Mouse (Mus musculus) layer of hippocampus, adult 8-10 months (tissue): Measurements from ENCODE around the gene Tab3. TPM values are rescaled to one million over a fixed set of nuclear protein-coding genes. Genes with fewer than 3 reads are reported as not detected.

Experiments
- DNase-seq, 2 experiments: peaks; one replicate each; pipeline ENCODE4 v3.0.0; 2022; ENCODE audit warnings: low spot score in 2 of 2
- microRNA-seq, 2 experiments: library from miRNA; unstranded; fragments of <30 nt; microRNA quantifications; one replicate each; pipeline ENCODE4 v1.2.0; 2022
- total RNA-seq, 4 experiments: library from RNA; stranded (reverse); gene quantifications; 2 replicates each; pipeline ENCODE4 v1.2.4; 2022

The Tab3 gene
- 10 to 100 TPM; 17.1 to 20.9 (median 19.2) TPM for total RNA-seq

GRCm38 (mm10) chrX:85573532-85574181, at the start of gene Tab3:
TSS of gene Tab3 (plus strand) at chrX:85574022.
- peak; percentile 91 to 92 for DNase-seq

DNA sequence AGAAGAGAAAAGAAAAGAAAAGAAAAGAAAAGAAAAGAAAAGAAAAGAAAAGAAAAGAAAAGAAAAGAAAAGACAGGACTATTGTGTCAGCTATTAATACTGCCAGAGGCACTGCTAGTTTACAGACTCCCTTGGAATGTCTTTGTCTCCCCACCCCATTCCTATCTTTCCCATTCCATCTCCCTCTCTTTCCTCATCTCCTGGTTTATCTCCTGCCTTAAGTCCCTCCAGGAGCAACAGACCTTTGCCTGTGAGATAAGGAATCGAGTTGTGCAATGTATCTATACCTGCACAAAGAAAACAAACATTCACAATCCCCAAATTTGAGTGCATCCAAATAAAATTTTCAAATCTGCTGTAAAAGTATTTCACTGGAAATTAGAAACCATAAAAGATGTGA, 48.3 kb upstream of the Tab3 start:
- no peak for DNase-seq

- DNase-seq, result no peak
These were observed 47.4 kb upstream of the Tab3 start for GRCm38 (mm10) chrX:85526263-85527019.

DNA sequence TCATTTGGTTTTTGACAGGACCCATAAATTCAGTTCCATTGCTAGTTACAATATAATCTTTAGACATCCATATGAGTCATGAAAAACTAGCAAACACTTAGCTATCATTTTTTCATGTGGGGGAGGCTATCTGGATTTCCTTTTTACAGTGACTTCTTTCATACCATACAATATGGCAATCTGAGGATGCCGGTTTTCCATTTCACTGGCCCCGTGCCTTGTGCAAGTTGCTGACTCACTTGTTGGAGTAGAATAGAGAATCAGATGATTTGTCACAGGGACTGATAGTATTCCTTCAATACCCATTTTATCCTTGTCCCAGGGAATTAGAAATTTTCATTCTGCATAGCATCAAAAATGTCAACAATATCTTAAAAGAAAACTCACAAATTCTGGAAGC, 14.9 kb upstream of the Tab3 start:
- DNase-seq, result no peak

DNA sequence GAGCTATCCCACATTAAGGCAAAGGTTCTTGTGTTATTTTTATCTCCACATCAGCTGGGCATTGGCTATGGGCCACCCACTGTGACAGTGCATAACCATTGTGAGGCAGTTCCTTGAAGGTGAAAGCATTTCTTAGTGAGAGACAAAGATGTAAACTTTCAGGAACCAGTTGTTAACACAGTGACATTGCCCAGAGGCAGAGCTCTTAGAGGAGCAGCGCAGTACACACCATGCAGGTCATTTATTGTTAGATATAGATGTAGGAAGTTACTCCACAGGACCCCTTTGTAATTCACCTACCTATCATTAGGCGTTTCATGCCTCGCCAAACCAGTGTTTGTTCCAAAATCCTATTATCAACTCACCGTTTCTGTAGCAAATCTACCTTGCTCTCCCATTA, 7.6 kb upstream of the Tab3 start:
- DNase-seq, result no peak

- DNase-seq, result no peak
These were observed 340 bp downstream of the Tab3 start for GRCm38 (mm10) chrX:85574182-85574541.

GRCm38 (mm10) chrX:85576310-85576709, 2.5 kb downstream of the Tab3 start:
- DNase-seq, result no peak

DNA sequence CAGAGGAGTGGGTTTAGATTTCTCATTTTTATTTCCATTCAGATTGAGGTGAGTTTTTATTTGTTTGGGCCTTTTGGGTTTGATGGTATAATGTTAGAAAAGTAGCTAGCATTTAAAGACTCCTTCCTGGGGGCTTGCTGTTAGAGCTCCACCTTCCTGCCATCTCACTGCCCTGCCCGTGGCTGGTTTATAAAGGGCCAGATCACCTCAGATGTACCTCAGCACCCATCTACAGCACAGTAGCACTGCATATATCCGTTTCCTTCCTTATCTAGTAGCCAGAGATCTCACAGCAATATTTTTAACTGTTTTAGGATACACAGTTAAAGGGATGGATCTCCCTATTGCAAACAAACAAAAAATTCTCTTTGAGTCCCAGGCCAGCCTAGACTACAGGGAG, 6.9 kb downstream of the Tab3 start:
- DNase-seq, result no peak

- DNase-seq, result no peak
These were observed 8.7 kb downstream of the Tab3 start for GRCm38 (mm10) chrX:85582517-85582916.

DNA sequence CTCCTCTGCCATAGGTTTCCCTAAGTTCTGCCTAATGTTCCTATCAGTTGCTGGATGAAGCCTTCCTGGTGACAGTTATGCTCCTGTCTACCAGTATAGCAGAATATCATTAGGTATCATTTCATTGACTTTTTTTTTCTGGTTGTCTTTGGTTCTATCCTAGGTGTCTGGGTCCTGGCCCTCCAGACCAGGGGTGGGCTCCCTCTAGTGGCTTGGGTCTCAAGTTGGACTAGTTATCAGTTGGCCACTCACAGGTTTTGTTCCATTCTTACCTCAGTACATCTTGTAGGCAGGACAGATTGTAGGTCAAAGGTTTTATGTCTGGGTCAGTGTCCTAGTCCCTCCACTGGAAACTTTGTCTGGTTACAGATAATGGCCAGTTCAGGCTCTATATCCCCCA, 11.8 kb downstream of the Tab3 start:
- no peak for DNase-seq

GRCm38 (mm10) chrX:85614701-85615100, 40.9 kb downstream of the Tab3 start:
- DNase-seq, result no peak

GRCm38 (mm10) chrX:85646204-85646777, 72.5 kb downstream of the Tab3 start:
- DNase-seq, result peak in 1 of 2 experiments; percentile 3

DNA sequence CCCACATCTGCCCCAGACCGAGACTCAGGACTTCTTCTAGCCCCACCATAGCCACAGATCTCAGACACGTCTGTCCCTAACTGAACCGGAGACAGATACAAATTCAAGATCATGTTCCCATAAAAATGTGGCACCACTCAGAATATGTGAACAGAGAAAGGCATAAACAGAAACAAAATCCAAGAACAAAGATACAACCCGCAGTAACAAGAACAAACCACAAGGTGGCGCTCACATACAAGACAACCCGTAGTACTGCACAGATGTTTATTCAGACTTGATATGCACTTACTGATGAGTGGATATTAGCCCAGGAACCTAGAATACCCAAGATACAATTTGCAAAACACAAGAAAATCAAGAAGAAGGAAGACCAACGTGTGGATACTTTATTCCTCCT, 103.0 kb downstream of the Tab3 start:
- peak; percentile 23 to 48 for DNase-seq

DNA sequence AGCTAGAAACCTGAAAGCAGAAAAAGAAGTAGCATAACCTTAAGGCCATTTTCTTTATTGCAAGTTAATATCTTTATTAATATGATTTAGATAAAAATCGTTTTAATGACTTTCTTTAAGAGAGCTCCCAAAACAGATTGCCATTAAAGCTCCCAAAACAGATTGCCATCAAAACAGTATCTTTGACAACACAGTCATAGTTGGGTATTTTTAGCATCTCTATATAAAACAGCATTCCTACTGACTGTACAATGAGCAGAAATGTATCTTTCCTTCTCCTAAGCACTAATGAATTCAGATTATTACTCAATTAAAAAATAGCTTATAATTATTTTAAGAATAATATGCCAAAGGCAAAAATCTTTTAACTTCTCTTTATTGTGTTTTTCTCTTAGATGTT, 108.3 kb downstream of the Tab3 start:
- DNase-seq, result no peak

DNA sequence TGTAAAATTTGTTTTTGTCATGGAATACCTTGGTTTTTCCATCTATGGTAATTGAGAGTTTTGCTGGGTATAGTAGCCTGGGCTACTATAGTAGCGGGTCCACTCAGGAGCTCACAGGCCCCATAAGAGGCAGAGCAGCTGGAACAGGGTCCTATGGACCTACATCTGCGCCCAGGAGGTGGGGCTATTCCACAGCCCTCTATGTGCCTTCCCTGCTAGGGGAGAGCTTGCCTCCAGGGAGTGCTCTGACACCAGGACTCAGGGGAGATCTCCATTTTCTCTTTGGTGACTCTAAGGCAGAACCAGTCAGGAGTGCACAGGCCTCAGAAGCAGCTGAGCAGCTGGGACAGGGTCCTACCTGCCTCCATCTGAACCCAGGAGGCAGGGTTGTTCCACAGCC, 109.9 kb downstream of the Tab3 start:
- DNase-seq, result no peak

Small RNA genes within 50 kb of the gene (microRNA-seq; reads per million reads assigned to microRNA genes)
- gene Gm44378, result 0 reads per million in 2 experiments

Other genes with a start within 250 kb of the Tab3 start
- 10 to 100 TPM; 27.9 to 32.4 (median 31.2) TPM for gene Gk, start 202.8 kb downstream of the Tab3 start, total RNA-seq